Mouse (Mus musculus): Measurements from ENCODE around the gene 4632433K11Rik.
"Not testable (repeated sequence)": the region's sequence is repeated elsewhere in the genome, so short reads cannot be mapped to it uniquely, and the experiment has no call there.

4632433K11Rik gene

GRCm38 (mm10) chr7:5033818-5034217 is at the start of gene 4632433K11Rik:
Gene 4632433K11Rik (plus strand): TSS chr7:5034118.
- no peak for DNase-seq

DNA sequence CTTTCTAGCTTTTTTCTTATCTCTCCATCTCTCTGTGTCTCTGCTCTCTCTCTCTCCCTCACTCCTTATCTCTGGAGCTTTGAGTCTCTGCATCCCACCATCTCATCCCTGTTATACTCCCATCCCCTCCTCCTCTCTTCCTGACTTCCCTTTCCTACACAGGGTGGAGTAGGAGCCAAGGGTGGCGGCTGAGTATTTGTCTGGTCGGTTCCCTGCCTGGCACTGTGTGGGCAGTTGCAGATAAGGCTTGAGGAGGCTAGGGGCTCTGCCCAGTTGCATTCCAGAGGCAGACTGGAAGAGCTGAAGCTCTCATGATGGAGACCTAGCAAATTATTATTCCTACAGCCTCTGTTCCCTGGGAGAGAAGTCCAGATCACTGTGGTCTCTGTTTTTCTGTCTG is 45.7 kb upstream of the 4632433K11Rik start:
- no peak for DNase-seq

- no peak for DNase-seq
Measured at GRCm38 (mm10) chr7:4993347-4993998, 40.4 kb upstream of the 4632433K11Rik start.

GRCm38 (mm10) chr7:4993999-4994788 is 39.7 kb upstream of the 4632433K11Rik start:
- DNase-seq: no peak

GRCm38 (mm10) chr7:4995268-4996002 is 38.5 kb upstream of the 4632433K11Rik start:
- DNase-seq: no peak

DNA sequence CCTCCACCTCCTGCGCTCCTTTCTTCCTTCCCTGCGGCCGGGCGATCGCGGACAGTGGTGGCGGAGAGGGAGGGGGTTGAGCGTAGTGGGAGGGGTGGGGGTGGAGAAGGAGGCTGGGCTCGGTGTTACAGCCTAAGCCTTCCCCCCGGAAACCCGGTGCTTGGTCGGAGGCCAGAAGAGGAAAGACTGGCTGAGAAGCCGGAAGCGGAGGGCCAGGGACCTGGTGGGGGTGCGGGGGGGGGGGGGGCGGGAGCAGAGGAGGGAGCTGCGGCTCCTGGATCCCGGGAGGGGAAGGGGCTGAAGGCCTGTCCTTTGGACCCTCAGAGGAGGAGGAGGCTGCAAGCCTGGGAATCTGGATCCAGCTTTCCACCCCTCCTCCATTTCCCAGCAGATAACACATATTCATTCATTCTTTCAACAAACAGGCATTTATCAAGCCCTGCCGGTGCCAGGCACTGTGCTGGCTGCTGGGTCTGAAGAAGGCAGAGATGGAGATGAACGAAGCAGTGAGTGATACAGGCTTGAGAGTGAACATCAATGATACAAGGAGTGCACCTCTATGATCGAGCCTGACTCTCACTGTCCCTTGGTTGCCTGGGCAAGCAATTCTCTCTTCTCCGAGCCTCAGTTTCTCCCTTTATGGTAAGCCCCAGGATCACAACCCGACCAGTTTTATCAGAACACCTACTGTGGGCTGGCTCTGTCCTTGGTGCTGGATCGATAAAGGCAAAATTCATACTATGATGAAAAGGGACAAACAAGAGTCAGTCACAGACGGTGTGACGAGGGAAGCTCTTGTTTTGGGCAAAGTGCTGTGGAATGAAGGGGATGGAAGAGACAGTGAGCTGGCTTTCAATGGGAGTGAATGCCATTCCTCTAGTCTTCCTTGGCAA is 37.7 kb upstream of the 4632433K11Rik start, which contains the start of gene Zfp579:
TSS of gene Zfp579 (minus strand) at position 156 of the 893 bp plus-strand sequence.
- peak; percentile 96 for DNase-seq

DNA sequence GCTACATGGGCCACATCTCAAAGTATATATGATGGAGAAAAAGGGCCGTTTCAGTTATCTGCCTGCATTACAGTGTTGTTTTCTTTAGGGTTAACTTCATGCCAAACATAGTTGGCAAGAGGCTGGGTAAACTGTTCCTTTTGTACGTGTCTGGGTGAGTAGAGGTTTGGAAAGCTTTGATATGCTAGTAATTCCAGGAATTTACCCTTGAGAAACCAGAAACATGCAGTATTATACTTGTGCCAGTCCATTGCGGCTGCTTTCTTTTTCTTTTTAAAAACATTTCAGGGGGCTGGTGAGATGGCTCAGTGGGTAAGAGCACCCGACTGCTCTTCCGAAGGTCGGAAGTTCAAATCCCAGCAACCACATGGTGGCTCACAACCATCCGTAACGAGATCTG is 37.0 kb upstream of the 4632433K11Rik start:
- DNase-seq: no peak

DNA sequence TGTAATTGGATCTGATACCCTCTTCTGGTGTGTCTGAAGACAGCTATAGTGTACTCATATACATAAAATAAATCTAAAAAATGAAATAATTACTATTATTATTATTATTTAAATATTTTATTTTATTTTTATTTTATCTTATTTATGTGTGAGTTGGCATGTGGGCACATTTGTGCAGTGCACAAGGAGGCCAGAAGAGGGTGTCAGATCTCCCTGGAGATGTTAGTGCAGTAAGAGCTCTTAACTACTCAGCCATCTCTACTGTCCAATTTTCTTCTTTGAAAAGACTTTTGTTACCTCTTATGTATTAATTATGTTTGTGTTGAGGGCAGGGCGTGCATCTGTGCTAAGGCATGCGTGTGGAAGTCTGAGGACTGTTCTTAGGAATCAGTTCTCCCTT is 34.0 kb upstream of the 4632433K11Rik start:
- no peak for DNase-seq

DNA sequence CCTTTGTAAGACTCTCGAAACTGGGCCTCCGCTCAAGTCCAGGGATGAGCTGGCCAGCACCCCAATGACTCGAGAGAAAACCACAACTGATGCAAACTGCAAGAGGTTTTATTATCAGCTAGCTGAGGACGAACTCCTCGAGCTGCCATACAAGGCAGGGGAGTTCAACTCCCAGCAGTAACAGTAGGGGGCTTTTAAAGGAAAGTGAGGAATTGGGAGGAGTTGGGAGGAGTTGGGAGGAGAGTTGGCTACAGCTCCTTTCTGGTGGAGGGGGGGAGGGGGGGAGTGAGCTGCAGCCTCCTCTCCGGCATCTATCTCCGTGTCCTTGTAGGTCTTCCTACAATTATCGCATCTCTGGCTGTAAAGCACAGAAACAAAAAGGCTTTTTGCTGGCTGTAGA is 31.0 kb upstream of the 4632433K11Rik start:
- DNase-seq: not testable (repeated sequence)

DNA sequence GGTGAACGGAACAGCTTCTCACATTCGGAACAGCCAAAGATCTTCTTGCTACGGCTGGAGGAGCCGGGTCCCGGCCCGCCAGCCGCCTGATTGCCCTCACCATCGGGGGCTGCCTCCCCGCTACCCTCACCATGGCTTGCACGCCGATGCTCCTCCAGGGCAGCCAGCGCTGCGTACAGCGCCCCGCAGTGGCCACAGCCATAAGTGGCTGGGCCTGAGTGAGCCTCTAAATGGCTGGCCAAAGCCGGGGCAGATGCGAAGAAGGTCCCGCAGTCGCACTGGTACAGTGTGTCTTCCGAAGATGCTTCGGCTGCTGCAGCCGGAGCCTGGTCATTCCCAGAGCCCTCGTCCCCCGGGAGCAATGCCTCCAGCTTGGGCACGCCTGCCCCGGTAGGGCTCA is 25.7 kb upstream of the 4632433K11Rik start:
- no peak for DNase-seq

DNA sequence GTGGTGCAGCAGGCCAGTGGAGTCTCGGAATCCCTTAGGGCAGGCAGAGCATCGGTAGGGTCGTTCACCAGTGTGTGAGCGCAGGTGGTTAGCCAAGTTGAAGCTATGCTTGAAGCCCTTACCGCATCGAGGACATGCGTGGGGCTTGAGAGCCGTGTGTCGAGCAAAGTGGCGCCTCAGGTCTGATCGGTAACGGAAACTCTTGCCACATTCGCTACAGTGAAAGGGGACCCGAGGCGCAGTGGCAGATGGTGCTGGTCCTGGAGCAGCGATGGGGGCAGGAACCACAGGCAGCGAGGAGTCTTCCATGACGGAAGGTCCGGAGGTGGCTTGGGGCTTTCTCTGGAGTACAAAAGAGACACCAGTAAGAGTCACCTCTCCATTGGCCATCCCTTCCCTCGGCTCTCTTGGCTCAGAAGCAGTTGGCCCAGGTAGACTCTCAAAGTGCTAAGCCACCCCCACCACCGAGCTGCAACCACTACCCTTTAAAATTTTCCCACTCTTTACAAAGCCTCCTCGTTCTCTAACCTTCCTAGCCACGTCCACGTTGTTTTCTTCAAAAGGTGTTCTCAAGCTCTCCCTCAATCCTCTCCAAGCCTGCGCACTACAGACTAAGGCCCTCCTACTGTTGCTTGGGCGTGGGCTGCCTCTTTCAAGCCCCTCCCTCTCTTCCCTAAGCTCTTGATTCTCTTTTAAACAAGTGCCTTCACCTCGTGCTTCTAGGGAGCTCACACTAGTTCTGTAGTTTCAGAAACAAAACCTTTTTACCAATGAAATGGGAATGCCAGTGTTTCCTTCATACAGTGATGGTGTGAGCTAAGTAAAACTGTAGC is 21.0 kb upstream of the 4632433K11Rik start:
- DNase-seq: no peak

DNA sequence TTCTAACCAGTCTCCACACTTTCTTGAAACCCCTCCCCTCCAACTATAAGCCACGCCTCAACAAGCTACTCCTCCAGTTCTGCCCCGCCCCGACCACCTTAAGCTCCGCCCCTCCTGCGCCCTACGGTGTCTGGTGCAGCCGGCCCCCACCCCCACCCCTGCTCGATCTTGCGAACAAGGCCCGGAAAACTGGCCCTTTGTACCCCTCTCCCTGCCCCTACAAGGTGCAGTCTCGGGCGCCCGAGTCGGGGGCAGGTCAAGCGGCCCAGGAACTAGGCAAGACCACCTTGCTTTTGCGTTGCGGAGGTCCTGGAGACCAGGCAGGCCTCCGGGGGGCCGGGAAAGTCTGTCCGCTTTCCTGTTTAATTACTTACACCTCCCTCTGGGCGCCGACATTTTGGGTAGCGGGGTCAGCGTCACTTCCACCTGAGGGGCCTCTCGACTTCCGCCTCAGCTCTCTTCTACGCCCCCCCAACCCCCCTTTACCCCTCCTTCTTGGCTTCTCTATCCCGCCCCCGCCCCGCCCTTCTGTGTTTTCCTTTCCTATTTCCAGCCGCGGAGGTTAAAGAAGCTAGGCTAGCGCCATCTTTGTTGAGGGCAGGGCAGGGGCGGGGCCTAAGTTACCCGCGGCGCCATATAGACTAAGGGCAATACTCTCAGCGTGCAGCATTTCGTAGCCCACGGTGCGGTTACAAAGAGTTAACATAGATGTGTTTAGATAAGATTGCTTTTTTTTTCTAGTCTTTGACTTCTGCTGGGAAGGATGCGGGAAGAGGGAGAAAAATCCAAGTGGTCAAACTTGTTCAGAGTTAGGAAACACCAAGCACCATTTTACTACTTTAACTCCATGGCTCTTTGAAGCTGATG is 19.4 kb upstream of the 4632433K11Rik start, which contains the start of the genes Zfp524 and Fiz1:
TSS of gene Zfp524 (plus strand) at position 165 of the 867 bp plus-strand sequence.
TSS of gene Fiz1 (minus strand) at position 447 of the 867 bp plus-strand sequence.
- DNase-seq: peak; percentile 99

GRCm38 (mm10) chr7:5015118-5016001 is 18.6 kb upstream of the 4632433K11Rik start, which contains the start of gene Gm44973:
Gene Gm44973 (plus strand): TSS chr7:5015496.
- peak; percentile 98 for DNase-seq

DNA sequence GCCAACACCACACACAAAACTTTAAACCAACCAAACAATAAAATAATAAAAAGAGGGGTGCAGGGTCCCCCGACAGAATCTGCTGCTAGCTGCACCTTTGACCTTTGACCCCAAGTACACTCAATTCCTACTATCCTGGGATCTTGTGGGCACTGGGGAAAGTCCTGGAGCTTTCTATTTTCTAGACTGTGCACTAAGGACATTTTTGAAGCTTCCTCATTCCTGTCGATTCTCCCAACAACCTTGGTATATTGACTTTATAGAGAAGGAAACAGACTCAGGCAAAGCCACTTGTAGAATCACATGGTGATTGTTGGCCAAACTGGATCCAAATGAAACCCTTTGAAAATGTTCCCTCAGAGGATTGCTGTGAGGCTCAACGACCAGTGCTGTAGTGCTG is 17.9 kb upstream of the 4632433K11Rik start:
- DNase-seq: no peak

DNA sequence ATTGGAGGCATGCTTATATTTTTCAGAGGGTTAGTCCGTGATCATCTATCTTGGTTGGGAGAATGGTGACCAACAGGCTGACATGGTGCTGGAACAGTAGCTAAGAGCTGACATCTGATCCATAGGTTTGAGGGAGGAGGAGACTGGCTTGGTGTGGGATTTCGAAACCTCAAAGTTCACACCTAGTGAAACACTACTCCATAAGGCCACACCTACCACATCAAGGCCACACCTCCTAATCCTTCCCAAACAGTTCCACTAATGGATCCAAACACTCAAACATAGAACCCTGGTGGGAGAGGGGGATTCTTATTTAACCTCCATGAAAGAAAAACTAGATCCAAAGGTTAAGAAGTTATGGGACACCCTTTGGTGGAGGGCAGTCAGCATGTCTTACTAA is 17.0 kb upstream of the 4632433K11Rik start:
- no peak for DNase-seq

DNA sequence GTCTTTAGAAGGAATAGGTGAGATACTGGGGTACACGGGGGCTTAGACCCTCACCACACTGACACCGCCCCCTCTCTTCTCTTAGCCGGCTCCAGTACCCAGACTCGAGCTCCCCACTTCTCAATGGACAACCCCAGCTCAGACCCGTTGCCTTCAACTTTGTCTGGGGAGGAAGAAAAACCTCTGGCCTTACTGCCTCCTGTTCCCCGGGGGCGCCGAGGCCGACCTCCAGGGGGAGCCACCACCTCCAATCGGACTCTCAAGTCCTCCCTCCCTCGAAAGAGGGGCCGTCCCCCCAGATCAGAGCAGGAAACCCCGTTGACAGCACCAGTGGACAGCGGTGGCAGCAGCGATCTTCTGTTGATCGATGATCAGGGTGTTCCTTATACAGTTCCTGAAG is 16.6 kb upstream of the 4632433K11Rik start:
- no peak for DNase-seq

DNA sequence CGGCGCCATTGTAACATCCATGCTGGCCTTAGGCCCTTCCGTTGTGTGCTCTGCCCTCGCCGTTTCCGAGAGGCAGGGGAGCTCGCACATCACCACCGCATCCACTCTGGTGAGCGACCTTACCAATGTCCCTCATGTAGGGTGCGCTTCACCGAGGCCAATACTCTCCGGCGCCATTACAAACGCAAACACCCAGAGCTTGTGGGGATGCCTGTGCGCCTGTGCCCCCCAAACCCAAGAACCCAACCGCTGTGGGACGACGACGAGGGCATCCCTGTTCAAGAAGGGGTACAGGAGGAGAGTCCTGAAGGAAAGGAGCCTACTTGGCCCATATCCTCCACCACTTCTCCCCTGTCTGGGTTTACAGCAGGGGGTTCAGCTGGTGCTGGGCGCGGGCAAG is 16.0 kb upstream of the 4632433K11Rik start:
- DNase-seq: no peak

GRCm38 (mm10) chr7:5019576-5019975 is 14.3 kb upstream of the 4632433K11Rik start:
- DNase-seq: not testable (repeated sequence)

Data from retina, postnatal 1 day (tissue).